Mouse (Mus musculus) urinary bladder, adult 18-20 months (tissue): ENCODE measurements around the gene Tomm7.
"Not testable (repeated sequence)": the region's sequence is repeated elsewhere in the genome, so short reads cannot be mapped to it uniquely, and the experiment has no call there.

Source experiments
- DNase-seq, 2 experiments: peaks; one replicate each; pipeline ENCODE4 v3.0.0; 2022; ENCODE audit warnings: low spot score in 2 of 2, mixed read lengths in 2 of 2

Gene Tomm7

DNA sequence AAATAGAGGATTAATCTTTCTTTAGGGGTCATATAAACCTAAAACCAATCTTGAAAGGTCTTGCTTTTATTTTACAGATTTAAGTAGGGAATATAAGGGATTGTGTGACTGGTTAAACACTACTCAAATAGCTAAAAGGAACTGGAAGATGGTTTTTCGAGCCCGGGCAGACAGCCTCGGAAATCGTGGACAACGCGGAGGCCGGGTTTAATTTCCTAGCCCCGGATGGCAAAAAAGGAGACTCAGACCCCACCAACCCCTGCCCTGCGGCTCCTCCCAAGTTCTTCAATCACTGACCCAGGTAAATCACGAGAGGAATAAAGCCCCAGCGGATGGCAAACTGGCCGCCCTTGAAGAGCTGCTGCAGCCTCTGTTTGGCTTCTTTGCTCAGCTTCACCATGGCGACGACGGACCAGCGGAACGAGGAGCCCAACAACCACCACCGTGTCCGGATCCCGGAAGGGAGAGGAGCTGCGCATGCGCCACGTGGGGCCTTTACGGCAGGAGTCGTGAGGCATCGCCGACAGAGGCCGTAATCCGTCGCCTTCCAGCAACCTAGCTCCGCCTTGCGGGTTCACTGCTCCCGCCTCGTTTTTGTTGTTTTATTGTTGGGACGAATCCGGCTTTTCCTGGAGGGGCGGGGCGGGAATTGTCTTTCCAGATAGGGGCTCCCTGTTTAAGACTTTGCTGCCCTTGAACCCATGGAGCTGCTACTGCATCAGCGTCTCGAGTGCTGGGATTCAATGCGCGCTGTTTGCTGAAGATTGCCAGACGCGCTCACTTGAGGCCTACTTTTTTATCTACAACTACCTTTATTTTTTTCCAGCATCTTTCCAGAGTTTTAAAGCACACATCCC, at the start of gene Tomm7:
Gene Tomm7, minus strand, starts transcription at position 488 of the 857 bp plus-strand sequence.
- peak; percentile 90 to 97 for DNase-seq

GRCm38 (mm10) chr5:23893156-23893863, 49.3 kb upstream of the Tomm7 start:
- DNase-seq, result no peak

GRCm38 (mm10) chr5:23890734-23891133, 46.8 kb upstream of the Tomm7 start:
- DNase-seq, result peak; percentile 50 to 52

- no peak for DNase-seq
These were observed 45.5 kb upstream of the Tomm7 start for GRCm38 (mm10) chr5:23889461-23889860.

DNA sequence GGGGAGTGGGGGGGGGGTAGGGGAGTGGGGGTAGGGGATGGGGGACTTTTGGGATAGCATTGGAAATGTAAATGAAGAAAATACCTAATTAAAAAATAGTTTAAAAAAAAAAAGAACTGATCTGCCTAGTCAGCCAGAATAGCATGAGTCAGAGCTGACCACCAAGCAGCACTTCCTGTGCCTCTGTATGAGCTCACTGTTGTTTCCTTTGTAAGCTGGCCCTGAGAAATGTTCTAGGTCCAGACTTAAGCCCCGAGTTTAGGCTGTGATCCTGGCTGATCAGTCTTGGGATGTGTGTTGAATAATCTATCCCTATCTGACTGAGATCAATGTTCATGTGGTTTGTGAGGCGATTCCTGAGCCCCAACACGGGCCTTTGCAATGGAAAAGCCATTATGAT, 43.1 kb upstream of the Tomm7 start:
- no peak for DNase-seq

GRCm38 (mm10) chr5:23874457-23874856, 30.5 kb upstream of the Tomm7 start:
- no peak for DNase-seq

GRCm38 (mm10) chr5:23872586-23872985, 28.6 kb upstream of the Tomm7 start:
- no peak for DNase-seq

GRCm38 (mm10) chr5:23871323-23871722, 27.4 kb upstream of the Tomm7 start:
- DNase-seq, result not testable (repeated sequence)

GRCm38 (mm10) chr5:23865941-23866340, 22.0 kb upstream of the Tomm7 start:
- DNase-seq, result no peak

DNA sequence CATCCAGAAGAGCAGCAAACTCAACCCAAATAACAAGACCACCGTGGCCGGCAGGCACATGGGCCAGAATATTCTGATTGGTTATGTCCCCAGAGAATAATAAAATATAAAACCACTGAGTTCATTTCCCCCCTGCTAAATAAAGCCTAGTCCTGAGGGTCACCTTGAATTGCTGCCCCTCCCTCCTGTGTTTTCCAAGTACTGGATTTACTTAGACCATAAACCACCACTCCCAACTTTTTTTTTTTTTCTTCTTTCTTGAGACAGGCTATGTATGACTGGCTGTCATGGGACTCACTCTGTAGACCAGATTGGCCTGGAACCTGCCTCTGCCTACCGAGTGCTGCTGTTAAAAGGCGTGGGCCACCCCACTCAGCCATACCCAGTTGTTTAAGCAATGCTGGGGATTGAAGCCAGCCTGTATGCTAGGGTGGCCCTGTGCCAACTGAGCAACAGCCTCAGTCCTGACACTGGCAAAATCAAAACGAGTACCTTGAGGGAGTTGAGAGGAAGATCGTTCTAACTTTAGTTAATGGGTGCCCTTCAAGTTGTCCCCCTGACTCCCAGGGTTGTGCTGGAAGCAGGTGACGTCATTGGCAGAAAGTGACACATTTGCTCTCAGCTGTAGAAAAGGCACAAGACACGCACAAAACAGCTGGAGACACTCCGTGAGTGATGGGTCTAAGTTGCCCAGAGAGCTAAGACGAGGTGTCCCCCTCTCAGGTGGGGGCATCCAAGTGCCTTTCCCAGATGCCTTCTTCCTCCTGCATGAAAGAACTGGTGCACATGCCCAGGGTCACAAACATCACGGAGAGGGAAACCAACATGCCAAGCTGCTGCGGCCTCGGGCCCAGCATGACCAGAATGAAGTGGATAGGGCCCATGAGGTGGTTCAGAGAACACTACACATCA, 20.3 kb upstream of the Tomm7 start:
- DNase-seq, result no peak

- no peak for DNase-seq
These were observed 19.4 kb upstream of the Tomm7 start for GRCm38 (mm10) chr5:23863166-23864053.

DNA sequence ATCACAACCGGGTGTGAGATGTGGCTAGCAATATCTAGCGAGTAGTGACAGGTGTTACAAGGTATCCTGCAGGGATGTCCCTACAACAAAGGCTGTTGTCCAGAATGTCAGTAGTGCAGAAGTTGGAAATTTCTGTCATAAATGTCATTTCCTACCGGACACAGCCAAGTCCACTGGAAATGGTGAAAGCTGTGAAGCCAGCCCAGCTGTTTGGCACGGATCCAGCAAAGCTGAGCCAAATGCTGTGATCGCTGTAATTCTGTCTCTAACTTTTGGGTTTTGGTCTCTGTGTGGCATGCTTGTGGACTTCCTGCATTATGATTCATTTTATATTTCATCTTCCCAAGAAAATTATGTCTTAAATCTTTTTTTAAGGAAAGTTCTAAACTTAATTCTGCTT, 18.3 kb upstream of the Tomm7 start:
- DNase-seq, result no peak

- no peak for DNase-seq
These were observed 17.8 kb upstream of the Tomm7 start for GRCm38 (mm10) chr5:23861721-23862120.

DNA sequence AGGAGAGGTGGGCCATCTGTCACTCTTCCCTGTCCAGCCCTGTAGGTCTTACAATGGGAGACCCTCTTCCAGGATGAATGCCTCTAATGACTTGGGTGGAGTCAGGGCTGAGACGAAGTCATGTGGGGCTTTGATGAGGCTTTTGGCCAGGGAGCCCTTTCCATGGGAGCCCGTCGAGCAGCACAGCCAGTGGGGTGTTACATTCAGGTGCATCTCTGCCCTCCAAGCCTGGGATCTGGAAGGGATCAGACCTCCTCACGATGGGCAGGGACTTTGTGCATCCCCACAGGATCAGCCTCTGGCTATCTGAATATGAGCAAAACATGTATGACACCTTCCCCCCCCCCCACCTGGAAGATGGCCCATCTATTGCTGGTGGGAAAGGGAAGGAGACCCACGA, 15.9 kb upstream of the Tomm7 start:
- DNase-seq, result no peak

GRCm38 (mm10) chr5:23859087-23859718, 15.2 kb upstream of the Tomm7 start:
- no peak for DNase-seq

- DNase-seq, result no peak
These were observed 14.7 kb upstream of the Tomm7 start for GRCm38 (mm10) chr5:23858643-23859042.

DNA sequence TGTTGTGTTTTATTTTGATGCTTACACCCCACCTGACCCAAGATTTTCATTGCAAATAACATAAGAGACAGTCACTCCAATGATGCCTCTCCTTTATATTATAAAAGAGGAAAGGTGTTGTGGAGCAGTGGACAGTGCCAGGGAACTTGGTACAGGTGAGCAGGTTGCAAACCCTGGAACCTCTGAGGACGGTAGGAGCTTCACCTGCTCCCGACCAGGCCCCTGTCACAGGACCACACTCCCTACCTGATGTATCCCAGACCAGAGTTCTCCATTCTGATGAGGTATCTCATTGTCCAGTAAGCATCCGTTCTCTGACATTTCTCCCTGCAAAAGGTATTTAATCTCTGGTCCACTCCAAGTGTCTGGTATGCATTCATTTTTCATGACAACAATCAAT, 14.0 kb upstream of the Tomm7 start:
- no peak for DNase-seq

GRCm38 (mm10) chr5:23857189-23857588, 13.2 kb upstream of the Tomm7 start:
- DNase-seq, result no peak

- DNase-seq, result no peak
These were observed 12.2 kb upstream of the Tomm7 start for GRCm38 (mm10) chr5:23856164-23856563.

DNA sequence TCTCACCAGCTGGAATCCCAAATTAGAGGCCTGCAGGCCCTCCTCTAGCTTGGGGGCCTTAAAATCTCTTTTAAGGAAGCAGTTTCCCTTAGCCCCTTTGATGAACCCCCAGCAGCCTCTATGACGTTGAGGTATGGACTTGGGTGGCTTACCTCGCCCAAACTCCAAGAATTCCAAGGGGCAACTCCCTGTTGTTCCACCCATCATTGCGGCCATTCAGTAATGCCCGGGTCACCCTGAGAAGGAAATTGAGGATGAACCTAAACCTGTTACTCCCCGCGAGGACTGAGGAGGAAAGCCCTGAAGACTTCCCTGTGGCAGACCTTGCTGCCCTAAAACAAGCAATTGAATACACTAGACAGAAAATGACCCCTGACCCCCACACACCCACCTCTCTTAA, 11.5 kb upstream of the Tomm7 start:
- no peak for DNase-seq
